Mouse (Mus musculus): ENCODE measurements around the gene Usp5.
"Not testable (repeated sequence)": the region's sequence is repeated elsewhere in the genome, so short reads cannot be mapped to it uniquely, and the experiment has no call there.

Usp5 gene

GRCm38 (mm10) chr6:124810566-124811402, 18.5 kb downstream of the Usp5 start:
- not testable (repeated sequence) for H3K36me3 ChIP-seq (ENCODE audit: control insufficient read depth, insufficient read depth, low read length, poor library complexity, severe bottlenecking); DNase-seq (ENCODE audit: low read depth, low spot score); H3K27me3 ChIP-seq (ENCODE audit: control insufficient read depth, insufficient read depth, low read length, poor library complexity, severe bottlenecking)

GRCm38 (mm10) chr6:124809775-124810538, 19.3 kb downstream of the Usp5 start:
- H3K36me3 ChIP-seq (ENCODE audit: control insufficient read depth, insufficient read depth, low read length, poor library complexity, severe bottlenecking), result no peaks in the 10 kb centered on the region
- DNase-seq (ENCODE audit: low read depth, low spot score), result no peak
- no peaks in the 10 kb centered on the region; the same call in 1 of the 2 replicates for H3K27me3 ChIP-seq (ENCODE audit: control insufficient read depth, insufficient read depth, low read length, poor library complexity, severe bottlenecking)

- DNase-seq (ENCODE audit: low read depth, low spot score), result peak; percentile 78
- no peaks in the 10 kb centered on the region; the same call in 1 of the 2 replicates for H3K27me3 ChIP-seq (ENCODE audit: control insufficient read depth, insufficient read depth, low read length, poor library complexity, severe bottlenecking)
- no peaks in the 10 kb centered on the region for H3K36me3 ChIP-seq (ENCODE audit: control insufficient read depth, insufficient read depth, low read length, poor library complexity, severe bottlenecking)
Observed at GRCm38 (mm10) chr6:124809052-124809774, 20.1 kb downstream of the Usp5 start.

- Histone ChIP-seq H3K27me3 (ENCODE audit: control insufficient read depth, insufficient read depth, low read length, poor library complexity, severe bottlenecking) (no peaks in the 10 kb centered on the region; the same call in 1 of the 2 replicates), H3K36me3 (ENCODE audit: control insufficient read depth, insufficient read depth, low read length, poor library complexity, severe bottlenecking) (no peaks in the 10 kb centered on the region)
- peak; percentile 36 for DNase-seq (ENCODE audit: low read depth, low spot score)
Observed at GRCm38 (mm10) chr6:124808358-124809012, 20.8 kb downstream of the Usp5 start, which contains the start of gene Spsb2. Spsb2 (plus strand) TSS chr6:124808661.

- no peaks in the 10 kb centered on the region; the same call in 1 of the 2 replicates for H3K27me3 ChIP-seq (ENCODE audit: control insufficient read depth, insufficient read depth, low read length, poor library complexity, severe bottlenecking)
- DNase-seq (ENCODE audit: low read depth, low spot score), result no peak
- no peaks in the 10 kb centered on the region for H3K36me3 ChIP-seq (ENCODE audit: control insufficient read depth, insufficient read depth, low read length, poor library complexity, severe bottlenecking)
Observed at GRCm38 (mm10) chr6:124807986-124808357, 21.3 kb downstream of the Usp5 start.

GRCm38 (mm10) chr6:124807366-124807765, 21.9 kb downstream of the Usp5 start:
- Histone ChIP-seq H3K27me3 (ENCODE audit: control insufficient read depth, insufficient read depth, low read length, poor library complexity, severe bottlenecking) (no peaks in the 10 kb centered on the region; the same call in 1 of the 2 replicates), H3K36me3 (ENCODE audit: control insufficient read depth, insufficient read depth, low read length, poor library complexity, severe bottlenecking) (no peaks in the 10 kb centered on the region)
- DNase-seq (ENCODE audit: low read depth, low spot score), result no peak

- DNase-seq (ENCODE audit: low read depth, low spot score), result no peak
- H3K27me3 ChIP-seq (ENCODE audit: control insufficient read depth, insufficient read depth, low read length, poor library complexity, severe bottlenecking), result no peaks in the 10 kb centered on the region; the same call in 1 of the 2 replicates
- H3K36me3 ChIP-seq (ENCODE audit: control insufficient read depth, insufficient read depth, low read length, poor library complexity, severe bottlenecking), result no peaks in the 10 kb centered on the region
Observed at GRCm38 (mm10) chr6:124806446-124807140, 22.7 kb downstream of the Usp5 start.

- H3K36me3 ChIP-seq (ENCODE audit: control insufficient read depth, insufficient read depth, low read length, poor library complexity, severe bottlenecking), result no peaks in the 10 kb centered on the region
- no peaks in the 10 kb centered on the region; the same call in 1 of the 2 replicates for H3K27me3 ChIP-seq (ENCODE audit: control insufficient read depth, insufficient read depth, low read length, poor library complexity, severe bottlenecking)
- peak; percentile 90 for DNase-seq (ENCODE audit: low read depth, low spot score)
Observed at GRCm38 (mm10) chr6:124805341-124806321, 23.7 kb downstream of the Usp5 start.

- no peaks in the 10 kb centered on the region; the same call in 1 of the 2 replicates for H3K27me3 ChIP-seq (ENCODE audit: control insufficient read depth, insufficient read depth, low read length, poor library complexity, severe bottlenecking)
- H3K36me3 ChIP-seq (ENCODE audit: control insufficient read depth, insufficient read depth, low read length, poor library complexity, severe bottlenecking), result no peaks in the 10 kb centered on the region
- no peak for DNase-seq (ENCODE audit: low read depth, low spot score)
Observed at GRCm38 (mm10) chr6:124804341-124804740, 24.9 kb downstream of the Usp5 start.

- not testable (repeated sequence) for H3K27me3 ChIP-seq (ENCODE audit: control insufficient read depth, insufficient read depth, low read length, poor library complexity, severe bottlenecking); DNase-seq (ENCODE audit: low read depth, low spot score); H3K36me3 ChIP-seq (ENCODE audit: control insufficient read depth, insufficient read depth, low read length, poor library complexity, severe bottlenecking)
Observed at GRCm38 (mm10) chr6:124803691-124804090, 25.6 kb downstream of the Usp5 start.

- Histone ChIP-seq H3K36me3 (ENCODE audit: control insufficient read depth, insufficient read depth, low read length, poor library complexity, severe bottlenecking) (no peaks in the 10 kb centered on the region), H3K27me3 (ENCODE audit: control insufficient read depth, insufficient read depth, low read length, poor library complexity, severe bottlenecking) (no peaks in the 10 kb centered on the region; the same call in 1 of the 2 replicates)
- DNase-seq (ENCODE audit: low read depth, low spot score), result no peak
Observed at GRCm38 (mm10) chr6:124803061-124803460, 26.2 kb downstream of the Usp5 start.

- DNase-seq (ENCODE audit: low read depth, low spot score); H3K27me3 ChIP-seq (ENCODE audit: control insufficient read depth, insufficient read depth, low read length, poor library complexity, severe bottlenecking); H3K36me3 ChIP-seq (ENCODE audit: control insufficient read depth, insufficient read depth, low read length, poor library complexity, severe bottlenecking): not testable (repeated sequence)
Observed at GRCm38 (mm10) chr6:124802400-124802799, 26.9 kb downstream of the Usp5 start.

GRCm38 (mm10) chr6:124796200-124796599, 33.1 kb downstream of the Usp5 start:
- no peak for DNase-seq (ENCODE audit: low read depth, low spot score)
- no peaks in the 10 kb centered on the region for H3K36me3 ChIP-seq (ENCODE audit: control insufficient read depth, insufficient read depth, low read length, poor library complexity, severe bottlenecking)
- H3K27me3 ChIP-seq (ENCODE audit: control insufficient read depth, insufficient read depth, low read length, poor library complexity, severe bottlenecking), result no peaks in the 10 kb centered on the region

Data from splenic B cell, adult 2 months (primary cell).